In genomic region chr1:92703903-92704302, GRCm38 (mm10) we compare ENCODE assay signal across 16 mouse cellular contexts. TPM values are rescaled to one million over a fixed set of nuclear protein-coding genes. Genes with fewer than 3 reads are reported as not detected.
DNase-seq lines count a peak whose midpoint lies in the region; ATAC-seq and TF ChIP-seq lines count a peak whose summit lies in the region.
"Had no signal": no experiment of that assay in that cellular context is flagged by ENCODE, and none has a peak within 500 bp of the region (broad histone marks: within the 10 kb centered on the region; RNA-seq: fewer than 3 reads in every experiment).

No protein-coding gene starts in this region.

- no peaks in the 10 kb centered on the region for H3K9me3 ChIP-seq in embryonic facial prominence, embryonic 15.5 days (replicated peaks)
- H3K9me3 ChIP-seq in heart, postnatal 0 days (replicated peaks; ENCODE audit: control insufficient read depth, low read length), result no peaks in the 10 kb centered on the region
- H3K9me3 ChIP-seq: hindbrain, embryonic 12.5 days; liver, embryonic 15.5 days; midbrain, embryonic 12.5 days had no signal

- H3K4me2 ChIP-seq in embryonic facial prominence, embryonic 15.5 days (replicated peaks), result no peak overlapping the region
- 0 out of 2 replicates have a peak overlapping the region, but pooled peaks have one; percentile 4 for H3K4me2 ChIP-seq in heart, postnatal 0 days (ENCODE audit: low read depth, low read length)
- H3K4me2 ChIP-seq: hindbrain, embryonic 12.5 days; liver, embryonic 15.5 days; midbrain, embryonic 12.5 days had no signal

- peak overlapping the region; percentile 58; the same call in 1 of the 2 replicates for H3K27ac ChIP-seq in embryonic facial prominence, embryonic 15.5 days (replicated peaks)
- H3K27ac ChIP-seq in heart, postnatal 0 days (ENCODE audit: low read depth), result peak overlapping the region; percentile 35
- H3K27ac ChIP-seq: hindbrain, embryonic 12.5 days; liver, embryonic 15.5 days; midbrain, embryonic 12.5 days had no signal

- H3K4me1 ChIP-seq in embryonic facial prominence, embryonic 15.5 days, result peaks cover 32% of the 10 kb centered on the region
- peaks cover 29% of the 10 kb centered on the region for H3K4me1 ChIP-seq in heart, postnatal 0 days (ENCODE audit: control insufficient read depth, insufficient read depth)
- H3K4me1 ChIP-seq: liver, embryonic 15.5 days had no signal

- 51% methylated on average over 12 of the region's 12 CpGs for WGBS in embryonic facial prominence, embryonic 15.5 days
- WGBS in heart, postnatal 0 days, result 52% methylated on average over 12 of the region's 12 CpGs

- DNase-seq in heart, adult 18-20 months, result peak; percentile 58 to 63
- DNase-seq in heart, adult 11 months, result no peak
- peak; percentile 62 for DNase-seq in MN1 (ENCODE audit: low spot score)
- no peak for DNase-seq in heart, postnatal 0 days (ENCODE audit: low spot score)
- DNase-seq in natural killer cell, adult 2 months (ENCODE audit: low spot score in 2 of 2), result no peak
- DNase-seq in layer of hippocampus, adult 9-10 months (ENCODE audit: low spot score), result no peak
- no peak for DNase-seq in right cerebral cortex, postnatal 14 days
- DNase-seq: kidney, adult 8-10 months; layer of hippocampus, postnatal 36 days; thymus, postnatal 25 days had no signal

- no peak overlapping the region for H3K4me3 ChIP-seq in embryonic facial prominence, embryonic 15.5 days (replicated peaks)
- no peak overlapping the region for H3K4me3 ChIP-seq in heart, postnatal 0 days (ENCODE audit: low read depth, low read length)
- H3K4me3 ChIP-seq: hindbrain, embryonic 12.5 days; liver, embryonic 15.5 days; midbrain, embryonic 12.5 days had no signal

- no peak for TF ChIP-seq CTCF in heart, postnatal 0 days (IDR thresholded peaks at IDR 0.05; ENCODE audit: low read depth)

- H3K36me3 ChIP-seq in embryonic facial prominence, embryonic 15.5 days, result no peaks in the 10 kb centered on the region
- H3K36me3 ChIP-seq in heart, postnatal 0 days (replicated peaks; ENCODE audit: control insufficient read depth, insufficient read depth, low read length), result no peaks in the 10 kb centered on the region
- H3K36me3 ChIP-seq: hindbrain, embryonic 12.5 days; liver, embryonic 15.5 days; midbrain, embryonic 12.5 days had no signal

- H3K9ac ChIP-seq in embryonic facial prominence, embryonic 15.5 days, result no peak overlapping the region
- no peak overlapping the region for H3K9ac ChIP-seq in heart, postnatal 0 days (replicated peaks; ENCODE audit: low read depth, low read length)
- H3K9ac ChIP-seq: hindbrain, embryonic 12.5 days; liver, embryonic 15.5 days; midbrain, embryonic 12.5 days had no signal

- H3K27me3 ChIP-seq in embryonic facial prominence, embryonic 15.5 days, result no peaks in the 10 kb centered on the region
- H3K27me3 ChIP-seq in heart, postnatal 0 days (ENCODE audit: control insufficient read depth, insufficient read depth, low read length), result no peaks in the 10 kb centered on the region

- no peak for TF ChIP-seq EP300 in heart, postnatal 0 days (IDR thresholded peaks at IDR 0.05; ENCODE audit: low read depth)

- ATAC-seq in embryonic facial prominence, embryonic 15.5 days (ENCODE audit: insufficient number of reproducible peaks, low FRiP score, low TSS enrichment, low read depth), result peak; percentile 46
- ATAC-seq in heart, postnatal 0 days (ENCODE audit: insufficient read depth, low read depth), result no peak
- ATAC-seq: forebrain, embryonic 16.5 days had no signal

RNA-seq across cellular contexts. Expression of gene Otos, which starts 55.3 kb away (rescaled TPM):
- not detected for total RNA-seq in heart, adult 18-20 months (2021)
- 0.11 and 0.17 TPM in 2 replicates for polyA plus RNA-seq in embryonic facial prominence, embryonic 15.5 days (2015; fragmentation: Nextera tagmentation; extraction: Ambion mirVana)
- 0.08 TPM in 1 of 2 replicates, not detected in the other for total RNA-seq in heart, postnatal 0 days (2014; rRNA removed; ENCODE audit: low replicate concordance)
- polyA plus RNA-seq in heart, postnatal 0 days (2015; fragmentation: Nextera tagmentation; extraction: Ambion mirVana), result not detected in 2 replicates
- total RNA-seq: neutrophil, adult 5-6 weeks had no signal
- polyA plus RNA-seq: hindbrain, embryonic 12.5 days; midbrain, embryonic 12.5 days had no signal

Comparison
In these comparisons a context has a peak if more than half of its experiments do, and no peak if none do; other contexts are left out.
1. DNase-seq: peak in heart, adult 18-20 months (2 of 2) and MN1 (single experiment); none in heart, adult 11 months (single experiment), heart, postnatal 0 days (single experiment), natural killer cell, adult 2 months (0 of 2), layer of hippocampus, adult 9-10 months (single experiment) and right cerebral cortex, postnatal 14 days (single experiment).